Mouse (Mus musculus) embryo, embryonic 10.5 days (tissue): ENCODE measurements around the gene Mrpl23.

ENCODE experiments used
- DNase-seq: peaks from one replicate; pipeline ENCODE4 v3.0.0-alpha.2; 2015; ENCODE audit warnings: low spot score

Mrpl23 gene

GRCm38 (mm10) chr7:142522352-142522751 is 10.1 kb upstream of the Mrpl23 start:
- peak; percentile 74 for DNase-seq

GRCm38 (mm10) chr7:142523200-142523990 is 9.1 kb upstream of the Mrpl23 start:
- DNase-seq = peak; percentile 62

GRCm38 (mm10) chr7:142525342-142526178 is 6.9 kb upstream of the Mrpl23 start:
- peak; percentile 69 for DNase-seq

- DNase-seq = no peak
Measured at GRCm38 (mm10) chr7:142529350-142529749, 3.1 kb upstream of the Mrpl23 start.

- DNase-seq = no peak
Measured at GRCm38 (mm10) chr7:142531973-142532521, 439 bp upstream of the Mrpl23 start.

GRCm38 (mm10) chr7:142533059-142533855 is 771 bp downstream of the Mrpl23 start:
- DNase-seq = peak; percentile 84

- DNase-seq = no peak
Measured at GRCm38 (mm10) chr7:142535116-142535515, 2.6 kb downstream of the Mrpl23 start.

GRCm38 (mm10) chr7:142535832-142536231 is 3.3 kb downstream of the Mrpl23 start:
- no peak for DNase-seq

GRCm38 (mm10) chr7:142537181-142537580 is 4.7 kb downstream of the Mrpl23 start:
- DNase-seq = no peak

- DNase-seq = peak; percentile 93
Measured at GRCm38 (mm10) chr7:142537879-142538278, 5.4 kb downstream of the Mrpl23 start.

- no peak for DNase-seq
Measured at GRCm38 (mm10) chr7:142538291-142538690, 5.8 kb downstream of the Mrpl23 start.

GRCm38 (mm10) chr7:142538766-142539165 is 6.3 kb downstream of the Mrpl23 start:
- DNase-seq = no peak

GRCm38 (mm10) chr7:142539828-142540227 is 7.3 kb downstream of the Mrpl23 start:
- no peak for DNase-seq

- DNase-seq = peak; percentile 77
Measured at GRCm38 (mm10) chr7:142542771-142543303, 10.4 kb downstream of the Mrpl23 start.

- DNase-seq = no peak
Measured at GRCm38 (mm10) chr7:142545967-142546366, 13.5 kb downstream of the Mrpl23 start.

- peak; percentile 49 for DNase-seq
Measured at GRCm38 (mm10) chr7:142547874-142548273, 15.4 kb downstream of the Mrpl23 start.

- DNase-seq = peak; percentile 67
Measured at GRCm38 (mm10) chr7:142548706-142549105, 16.2 kb downstream of the Mrpl23 start.

- no peak for DNase-seq
Measured at GRCm38 (mm10) chr7:142549941-142550763, 17.7 kb downstream of the Mrpl23 start.

GRCm38 (mm10) chr7:142550935-142551373 is 18.5 kb downstream of the Mrpl23 start:
- DNase-seq = no peak

GRCm38 (mm10) chr7:142551691-142552090 is 19.2 kb downstream of the Mrpl23 start:
- no peak for DNase-seq
